Mouse (Mus musculus): ENCODE measurements around the gene Phf21a.
"Not testable (repeated sequence)": the region's sequence is repeated elsewhere in the genome, so short reads cannot be mapped to it uniquely, and the experiment has no call there.

Gene Phf21a

GRCm38 (mm10) chr2:92381901-92382588, 289.1 kb downstream of the Phf21a start, which contains the start of gene 1700029I15Rik:
1700029I15Rik (plus strand) TSS chr2:92382538.
- no peak for DNase-seq (ENCODE audit: low spot score in 2 of 2)

GRCm38 (mm10) chr2:92382759-92383158, 289.8 kb downstream of the Phf21a start:
- DNase-seq (ENCODE audit: low spot score in 2 of 2) = no peak

- no peak for DNase-seq (ENCODE audit: low spot score in 2 of 2)
Observed at GRCm38 (mm10) chr2:92384101-92384500, 291.2 kb downstream of the Phf21a start.

GRCm38 (mm10) chr2:92385113-92386051, 292.5 kb downstream of the Phf21a start:
- no peak for DNase-seq (ENCODE audit: low spot score in 2 of 2)

- no peak for DNase-seq (ENCODE audit: low spot score in 2 of 2)
Observed at GRCm38 (mm10) chr2:92386821-92387570, 294.1 kb downstream of the Phf21a start.

GRCm38 (mm10) chr2:92387646-92388045, 294.7 kb downstream of the Phf21a start:
- DNase-seq (ENCODE audit: low spot score in 2 of 2) = no peak

GRCm38 (mm10) chr2:92388081-92388517, 295.2 kb downstream of the Phf21a start:
- DNase-seq (ENCODE audit: low spot score in 2 of 2) = no peak

GRCm38 (mm10) chr2:92388891-92389641, 296.1 kb downstream of the Phf21a start:
- DNase-seq (ENCODE audit: low spot score in 2 of 2) = peak; percentile 22 to 37

GRCm38 (mm10) chr2:92389645-92390044, 296.7 kb downstream of the Phf21a start:
- no peak for DNase-seq (ENCODE audit: low spot score in 2 of 2)

GRCm38 (mm10) chr2:92390206-92390930, 297.5 kb downstream of the Phf21a start:
- no peak for DNase-seq (ENCODE audit: low spot score in 2 of 2)

- DNase-seq (ENCODE audit: low spot score in 2 of 2) = no peak
Observed at GRCm38 (mm10) chr2:92391116-92391515, 298.2 kb downstream of the Phf21a start.

- DNase-seq (ENCODE audit: low spot score in 2 of 2) = no peak
Observed at GRCm38 (mm10) chr2:92391703-92392317, 298.9 kb downstream of the Phf21a start.

- no peak for DNase-seq (ENCODE audit: low spot score in 2 of 2)
Observed at GRCm38 (mm10) chr2:92392318-92393264, 299.7 kb downstream of the Phf21a start.

GRCm38 (mm10) chr2:92395535-92395934, 302.6 kb downstream of the Phf21a start:
- no peak for DNase-seq (ENCODE audit: low spot score in 2 of 2)

GRCm38 (mm10) chr2:92397436-92397835, 304.5 kb downstream of the Phf21a start:
- DNase-seq (ENCODE audit: low spot score in 2 of 2) = no peak

GRCm38 (mm10) chr2:92399877-92400276, 307.0 kb downstream of the Phf21a start:
- not testable (repeated sequence) for DNase-seq (ENCODE audit: low spot score in 2 of 2)

- no peak for DNase-seq (ENCODE audit: low spot score in 2 of 2)
Observed at GRCm38 (mm10) chr2:92400682-92401081, 307.8 kb downstream of the Phf21a start.

GRCm38 (mm10) chr2:92401091-92401561, 308.2 kb downstream of the Phf21a start, which contains the start of gene Mapk8ip1:
Mapk8ip1 (minus strand) TSS chr2:92401263.
- no peak for DNase-seq (ENCODE audit: low spot score in 2 of 2)

All from spleen, postnatal 36 days (tissue).